Mouse (Mus musculus): ENCODE results near the gene Exoc6. TPM values are rescaled to one million over a fixed set of nuclear protein-coding genes. Genes with fewer than 3 reads are reported as not detected.

Gene Exoc6
- polyA plus RNA-seq, 1 experiment from 2014 or later = 18.9 TPM

GRCm38 (mm10) chr19:37699711-37700110 is 149.5 kb downstream of the Exoc6 start:
- 27% methylated on average over 9 of the region's 9 CpGs for WGBS (ENCODE audit: insufficient replicate concordance)
- Histone ChIP-seq H3K9me3 (ENCODE audit: low read length) (no peaks in the 10 kb centered on the region), H3K4me3 (ENCODE audit: low read depth, low read length) (no peak overlapping the region), H3K4me1 (ENCODE audit: insufficient read depth) (peaks cover 19% of the 10 kb centered on the region), H3K4me2 (ENCODE audit: low read depth, low read length) (no peak overlapping the region), H3K27me3 (ENCODE audit: insufficient read depth, low read length) (peaks cover 58% of the 10 kb centered on the region), H3K27ac (ENCODE audit: low read depth) (no peak overlapping the region), H3K9ac (replicated peaks) (no peak overlapping the region), H3K36me3 (replicated peaks; ENCODE audit: insufficient read depth, low read length) (no peaks in the 10 kb centered on the region)
- no peak for DNase-seq
- no peak for TF ChIP-seq EP300 (IDR thresholded peaks at IDR 0.05; ENCODE audit: low read depth)
- TF ChIP-seq CTCF (IDR thresholded peaks at IDR 0.05; ENCODE audit: low read depth) = no peak
- ATAC-seq = no peak

- Histone ChIP-seq H3K4me1 (ENCODE audit: insufficient read depth) (peaks cover 9% of the 10 kb centered on the region), H3K4me2 (ENCODE audit: low read depth, low read length) (peak overlapping the region; percentile 19; the same call in 1 of the 2 replicates), H3K27me3 (ENCODE audit: insufficient read depth, low read length) (peaks cover 32% of the 10 kb centered on the region), H3K4me3 (ENCODE audit: low read depth, low read length) (no peak overlapping the region), H3K27ac (ENCODE audit: low read depth) (peak overlapping the region; percentile 31), H3K9ac (replicated peaks) (no peak overlapping the region), H3K9me3 (ENCODE audit: low read length) (no peaks in the 10 kb centered on the region), H3K36me3 (replicated peaks; ENCODE audit: insufficient read depth, low read length) (no peaks in the 10 kb centered on the region)
- no peak for TF ChIP-seq CTCF (IDR thresholded peaks at IDR 0.05; ENCODE audit: low read depth)
- peak; percentile 68 for TF ChIP-seq EP300 (IDR thresholded peaks at IDR 0.05; ENCODE audit: low read depth)
- WGBS (ENCODE audit: insufficient replicate concordance) = 24% methylated on average over 21 of the region's 21 CpGs
- peak; percentile 93 for ATAC-seq
- DNase-seq = peak; percentile 75
Measured at GRCm38 (mm10) chr19:37702377-37703076, 152.3 kb downstream of the Exoc6 start.

DNA sequence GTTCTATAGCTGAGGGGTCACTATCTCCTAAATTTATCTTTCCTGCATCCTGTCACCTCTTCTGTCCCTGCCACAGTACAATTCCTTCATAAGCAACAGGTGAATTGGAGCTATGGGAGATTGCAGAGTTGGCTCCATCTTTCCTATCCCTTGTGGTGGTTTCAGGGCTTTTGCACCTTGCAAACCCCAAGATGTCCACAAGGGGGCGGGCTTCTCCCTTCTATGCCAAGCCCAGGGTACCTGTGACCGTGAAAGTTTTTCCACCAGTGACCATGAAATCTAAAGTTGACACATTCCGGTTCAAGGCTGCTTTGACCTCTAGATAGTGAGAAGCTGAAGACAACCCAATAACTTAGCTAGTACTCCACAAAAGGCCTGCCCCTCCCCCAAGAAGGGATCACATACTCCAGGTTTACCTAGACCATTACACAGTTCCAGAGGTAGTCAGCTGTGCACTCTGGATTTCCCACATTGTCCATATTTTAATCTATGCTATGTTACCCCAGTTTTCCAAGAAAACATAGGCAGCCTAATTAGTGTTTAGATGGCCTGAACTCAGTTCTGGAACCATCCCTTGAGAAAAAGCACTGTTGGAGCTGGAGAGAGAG is 153.8 kb downstream of the Exoc6 start:
- H3K27ac ChIP-seq (ENCODE audit: low read depth) = no peak overlapping the region
- no peaks in the 10 kb centered on the region for H3K9me3 ChIP-seq (ENCODE audit: low read length)
- peaks cover 17% of the 10 kb centered on the region for H3K27me3 ChIP-seq (ENCODE audit: insufficient read depth, low read length)
- no peak overlapping the region for H3K9ac ChIP-seq (replicated peaks)
- no peak overlapping the region for H3K4me3 ChIP-seq (ENCODE audit: low read depth, low read length)
- H3K36me3 ChIP-seq (replicated peaks; ENCODE audit: insufficient read depth, low read length) = no peaks in the 10 kb centered on the region
- 5% methylated on average over 3 of the region's 3 CpGs for WGBS (ENCODE audit: insufficient replicate concordance)
- ATAC-seq (no peak; the same call in 1 of the 2 replicates), DNase-seq (peak; percentile 83)
- H3K4me1 ChIP-seq (ENCODE audit: insufficient read depth) = peaks cover 4% of the 10 kb centered on the region; the same call in 1 of the 2 replicates
- no peak overlapping the region for H3K4me2 ChIP-seq (ENCODE audit: low read depth, low read length)
- no peak for TF ChIP-seq EP300 (IDR thresholded peaks at IDR 0.05; ENCODE audit: low read depth)
- TF ChIP-seq CTCF (IDR thresholded peaks at IDR 0.05; ENCODE audit: low read depth) = peak; percentile 93

DNA sequence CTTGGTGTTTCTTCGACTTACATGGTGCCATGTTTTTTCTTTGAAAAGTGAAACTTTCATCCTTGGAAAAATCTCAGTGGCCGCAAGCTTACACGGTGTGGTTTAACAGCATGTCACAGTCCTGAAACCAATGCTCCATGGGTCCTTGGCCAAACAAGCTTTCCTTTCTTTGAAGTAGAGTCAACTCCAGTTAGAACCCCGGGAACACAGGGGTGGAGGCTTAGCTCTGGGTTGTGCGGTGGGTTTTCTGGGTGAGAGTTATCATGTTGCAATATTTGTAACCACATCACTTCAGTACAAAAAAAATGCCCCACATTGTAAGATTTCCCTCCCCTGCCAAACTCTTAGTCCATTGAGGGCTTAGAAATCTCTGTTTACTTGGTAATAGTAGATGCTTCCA is 155.5 kb downstream of the Exoc6 start:
- ATAC-seq (no peak), DNase-seq (no peak)
- peaks cover 4% of the 10 kb centered on the region; the same call in 1 of the 2 replicates for H3K4me1 ChIP-seq (ENCODE audit: insufficient read depth)
- TF ChIP-seq CTCF (IDR thresholded peaks at IDR 0.05; ENCODE audit: low read depth) = no peak
- no peak for TF ChIP-seq EP300 (IDR thresholded peaks at IDR 0.05; ENCODE audit: low read depth)
- no peaks in the 10 kb centered on the region for H3K9me3 ChIP-seq (ENCODE audit: low read length)
- H3K36me3 ChIP-seq (replicated peaks; ENCODE audit: insufficient read depth, low read length) = no peaks in the 10 kb centered on the region
- no peak overlapping the region for H3K4me3 ChIP-seq (ENCODE audit: low read depth, low read length)
- H3K9ac ChIP-seq (replicated peaks) = no peak overlapping the region
- no peak overlapping the region for H3K27ac ChIP-seq (ENCODE audit: low read depth)
- 80% methylated on average over 5 of the region's 5 CpGs for WGBS (ENCODE audit: insufficient replicate concordance)
- H3K27me3 ChIP-seq (ENCODE audit: insufficient read depth, low read length) = no peaks in the 10 kb centered on the region; the same call in 1 of the 2 replicates
- H3K4me2 ChIP-seq (ENCODE audit: low read depth, low read length) = no peak overlapping the region

- TF ChIP-seq CTCF (IDR thresholded peaks at IDR 0.05; ENCODE audit: low read depth) = no peak
- TF ChIP-seq EP300 (IDR thresholded peaks at IDR 0.05; ENCODE audit: low read depth) = no peak
- no peak overlapping the region for H3K4me2 ChIP-seq (ENCODE audit: low read depth, low read length)
- H3K4me3 ChIP-seq (ENCODE audit: low read depth, low read length) = no peak overlapping the region
- H3K9ac ChIP-seq (replicated peaks) = no peak overlapping the region
- DNase-seq (no peak), ATAC-seq (no peak)
- H3K36me3 ChIP-seq (replicated peaks; ENCODE audit: insufficient read depth, low read length) = no peaks in the 10 kb centered on the region
- no peaks in the 10 kb centered on the region for H3K27me3 ChIP-seq (ENCODE audit: insufficient read depth, low read length)
- 64% methylated on average over 10 of the region's 10 CpGs for WGBS (ENCODE audit: insufficient replicate concordance)
- no peak overlapping the region for H3K27ac ChIP-seq (ENCODE audit: low read depth)
- no peaks in the 10 kb centered on the region for H3K4me1 ChIP-seq (ENCODE audit: insufficient read depth)
- no peaks in the 10 kb centered on the region for H3K9me3 ChIP-seq (ENCODE audit: low read length)
Measured at GRCm38 (mm10) chr19:37714681-37715080, 164.5 kb downstream of the Exoc6 start.

DNA sequence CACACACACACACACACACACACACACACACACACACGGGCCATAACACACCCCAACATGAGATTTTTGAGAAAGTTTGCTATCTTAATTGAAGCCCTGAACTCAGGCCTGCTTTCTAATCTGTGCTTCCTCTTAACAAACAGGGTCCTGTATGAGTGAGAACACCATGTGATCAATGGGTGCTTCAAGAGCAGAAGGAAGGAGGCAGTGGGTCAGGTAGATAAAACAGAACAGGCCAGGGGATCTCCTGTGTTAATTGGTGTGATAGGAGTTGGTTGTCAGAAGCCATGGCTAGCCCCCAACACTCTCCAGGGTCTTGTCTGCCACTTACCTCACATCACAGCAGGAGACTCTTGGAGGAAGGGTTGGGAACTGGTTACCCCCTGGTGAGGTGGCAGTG is 165.8 kb downstream of the Exoc6 start:
- WGBS (ENCODE audit: insufficient replicate concordance) = 38% methylated on average over 1 of the region's 1 CpGs
- H3K4me1 ChIP-seq (ENCODE audit: insufficient read depth) = no peaks in the 10 kb centered on the region
- H3K4me3 ChIP-seq (ENCODE audit: low read depth, low read length) = no peak overlapping the region
- no peak for DNase-seq
- no peaks in the 10 kb centered on the region for H3K27me3 ChIP-seq (ENCODE audit: insufficient read depth, low read length)
- H3K9me3 ChIP-seq (ENCODE audit: low read length) = no peaks in the 10 kb centered on the region
- no peak for ATAC-seq
- H3K4me2 ChIP-seq (ENCODE audit: low read depth, low read length) = no peak overlapping the region
- TF ChIP-seq EP300 (IDR thresholded peaks at IDR 0.05; ENCODE audit: low read depth) (no peak), CTCF (IDR thresholded peaks at IDR 0.05; ENCODE audit: low read depth) (no peak)
- no peak overlapping the region for H3K9ac ChIP-seq (replicated peaks)
- no peaks in the 10 kb centered on the region for H3K36me3 ChIP-seq (replicated peaks; ENCODE audit: insufficient read depth, low read length)
- H3K27ac ChIP-seq (ENCODE audit: low read depth) = no peak overlapping the region
